Mouse (Mus musculus): Measurements from ENCODE around the gene Zfp51.
"Not testable (repeated sequence)": the region's sequence is repeated elsewhere in the genome, so short reads cannot be mapped to it uniquely, and the experiment has no call there.

GRCm38 (mm10) chr17:21475290-21475689 lies 25.1 kb downstream of the Zfp51 start:
- TF ChIP-seq POLR2A, CTCF (IDR thresholded peaks at IDR 0.05; ENCODE audit: extremely low read depth, insufficient read depth, low read length): not testable (repeated sequence)

All from cortical plate, adult 2 months (tissue).